Mouse (Mus musculus) MEL (cell line): ENCODE results near the gene Supt16. TPM values are rescaled to one million over a fixed set of nuclear protein-coding genes. Genes with fewer than 3 reads are reported as not detected.

Experiments
- DNase-seq: peaks from one replicate; pipeline ENCODE4 v3.0.0; 2011; ENCODE audit warnings: low read depth, low spot score
- H3K27ac ChIP-seq: 2 replicates; pipeline ENCODE4 v1.5.1; 2012; ENCODE audit warnings: low read depth, mild to moderate bottlenecking, control low read depth, low read length, moderate library complexity; ENCODE audit not compliant: control insufficient read depth
- H3K27me3 ChIP-seq, 2 experiments: fragments of 150-350 bp in 1 of 2; sonication (generic) in 1 of 2; 2 replicates each; pipeline ENCODE4 v1.6.1; 2012; ENCODE audit warnings: low read length in 2 of 2, mild to moderate bottlenecking in 2 of 2, improper control_type of control experiment in 1 of 2, moderate library complexity in 1 of 2; ENCODE audit not compliant: insufficient read depth in 2 of 2, control insufficient read depth in 1 of 2
- H3K36me3 ChIP-seq, 2 experiments: 2 replicates each; pipeline ENCODE4 v1.6.1; 2012 to 2014; ENCODE audit warnings: low read length in 2 of 2, improper control_type of control experiment in 1 of 2, inconsistent platforms in 1 of 2, mild to moderate bottlenecking in 1 of 2; ENCODE audit not compliant: insufficient read depth in 2 of 2, control insufficient read depth in 1 of 2
- H3K4me1 ChIP-seq, 2 experiments: fragments of 150-350 bp in 1 of 2; sonication (generic) in 1 of 2; 2 replicates each; pipeline ENCODE4 v1.6.1; 2012; ENCODE audit warnings: low read length in 2 of 2, improper control_type of control experiment in 1 of 2, mild to moderate bottlenecking in 1 of 2; ENCODE audit not compliant: insufficient read depth in 2 of 2, control insufficient read depth in 1 of 2
- H3K4me3 ChIP-seq, 2 experiments: fragments of 150-350 bp in 1 of 2; sonication (generic) in 1 of 2; 2 replicates each; pipeline ENCODE4 v1.5.1; 2012; ENCODE audit warnings: low read depth in 2 of 2, low read length in 2 of 2, mild to moderate bottlenecking in 2 of 2, moderate library complexity in 2 of 2, control low read depth in 1 of 2, improper control_type of control experiment in 1 of 2; ENCODE audit not compliant: control insufficient read depth in 1 of 2, insufficient read depth in 1 of 2
- H3K79me2 ChIP-seq: 2 replicates; pipeline ENCODE4 v1.6.1; 2012; ENCODE audit warnings: mild to moderate bottlenecking, low read length, moderate library complexity; ENCODE audit not compliant: control insufficient read depth, poor library complexity, insufficient read depth
- H3K9ac ChIP-seq: 2 replicates; pipeline ENCODE4 v1.6.1; 2012; ENCODE audit warnings: low read depth, mild to moderate bottlenecking, control low read depth, low read length, moderate library complexity; ENCODE audit not compliant: control insufficient read depth, poor library complexity, severe bottlenecking
- H3K9me3 ChIP-seq: fragments of 150-350 bp; sonication (generic); replicated peaks from 2 replicates; pipeline ENCODE4 v1.6.1; 2012; ENCODE audit warnings: mild to moderate bottlenecking, low read length, improper control_type of control experiment, moderate library complexity; ENCODE audit not compliant: insufficient read depth
- GATA1 ChIP-seq: IDR thresholded peaks from 2 replicates; pipeline ENCODE4 v1.6.1; 2011; ENCODE audit warnings: low read depth, low read length, improper control_type of control experiment
- JUND ChIP-seq: IDR thresholded peaks from 2 replicates; pipeline ENCODE4 v1.6.1; 2011; ENCODE audit warnings: low read depth, mild to moderate bottlenecking, improper control_type of control experiment, low read length
- MAZ ChIP-seq: IDR thresholded peaks from 2 replicates; pipeline ENCODE4 v1.6.1; 2012; ENCODE audit warnings: low read depth, mild to moderate bottlenecking, inconsistent platforms, low read length, improper control_type of control experiment
- MYB ChIP-seq: IDR thresholded peaks from 2 replicates; pipeline ENCODE4 v1.6.1; 2011; ENCODE audit warnings: mild to moderate bottlenecking, low read depth, low read length, improper control_type of control experiment
- NRF1 ChIP-seq: IDR thresholded peaks from 2 replicates; pipeline ENCODE4 v1.6.1; 2014; ENCODE audit warnings: low read depth, mild to moderate bottlenecking, inconsistent platforms, low read length, improper control_type of control experiment, moderate library complexity; ENCODE audit not compliant: poor library complexity, insufficient read depth, severe bottlenecking
- POLR2A ChIP-seq, 2 experiments: IDR thresholded peaks; 2 replicates each; pipeline ENCODE4 v1.6.1; 2011 to 2012; ENCODE audit warnings: low read length in 2 of 2, mild to moderate bottlenecking in 2 of 2, control low read depth in 1 of 2, improper control_type of control experiment in 1 of 2, low read depth in 1 of 2, moderate library complexity in 1 of 2; ENCODE audit not compliant: control insufficient read depth in 1 of 2, insufficient read depth in 1 of 2, poor library complexity in 1 of 2
- POLR2AphosphoS2 ChIP-seq: IDR thresholded peaks from 2 replicates; pipeline ENCODE4 v1.6.1; 2011; ENCODE audit warnings: low read length, improper control_type of control experiment
- TAL1 ChIP-seq: IDR thresholded peaks from 2 replicates; pipeline ENCODE4 v1.6.1; 2012; ENCODE audit warnings: mild to moderate bottlenecking, inconsistent platforms, low read length, moderate library complexity, mixed read lengths
- TBP ChIP-seq: IDR thresholded peaks from 2 replicates; pipeline ENCODE4 v1.8.0; 2011; ENCODE audit warnings: low read depth, low read length, improper control_type of control experiment
- TCF12 ChIP-seq: IDR thresholded peaks from 2 replicates; pipeline ENCODE4 v1.6.1; 2014; ENCODE audit warnings: low read depth, mild to moderate bottlenecking, inconsistent platforms, low read length, improper control_type of control experiment, moderate library complexity
- UBTF ChIP-seq: IDR thresholded peaks from 2 replicates; pipeline ENCODE4 v1.6.1; 2012; ENCODE audit warnings: low read depth, mild to moderate bottlenecking, inconsistent platforms, low read length, improper control_type of control experiment, moderate library complexity, borderline replicate concordance; ENCODE audit not compliant: insufficient read depth
- USF2 ChIP-seq, 2 experiments: IDR thresholded peaks; 2 replicates each; pipeline ENCODE4 v1.6.1; 2011 to 2012; ENCODE audit warnings: improper control_type of control experiment in 2 of 2, low read length in 2 of 2, borderline replicate concordance in 1 of 2, inconsistent platforms in 1 of 2, low read depth in 1 of 2, mild to moderate bottlenecking in 1 of 2; ENCODE audit not compliant: insufficient read depth in 1 of 2
- ZC3H11A ChIP-seq: IDR thresholded peaks from 2 replicates; pipeline ENCODE4 v1.6.1; 2012; ENCODE audit warnings: low read depth, mild to moderate bottlenecking, inconsistent platforms, low read length, improper control_type of control experiment
- polyA plus RNA-seq, 2 experiments: library from polyadenylated mRNA; stranded (reverse) in 1 of 2; unstranded in 1 of 2; fragments of >175 nt in 1 of 2; fragments of >200 nt in 1 of 2; gene quantifications; 2 replicates each; pipeline versions ENCODE4 v1.2.1 to v1.2.4; 2012; ENCODE audit warnings: low replicate concordance in 2 of 2, low read depth in 1 of 2; ENCODE audit not compliant: insufficient read length in 2 of 2, insufficient read depth in 1 of 2, missing spikeins in 1 of 2
- total RNA-seq: library from RNA; depleted of rRNA; stranded (reverse); fragments of 300-350 nt; gene quantifications from 2 replicates; pipeline ENCODE4 v1.2.3, GENCODE M21; 2012; rRNA removed

Gene Supt16
- total and polyA plus RNA-seq, 3 experiments, result 87.1 to 145 (median 114) TPM

GRCm38 (mm10) chr14:52117241-52117640 is 80.0 kb downstream of the Supt16 start:
- Histone ChIP-seq H3K4me1 (no peaks in the 10 kb centered on the region), H3K27ac (no peak overlapping the region), H3K79me2 (no peaks in the 10 kb centered on the region), H3K27me3 (peaks cover 0 to 4% of the 10 kb centered on the region in 2 experiments; a peak in 3 of 4 replicates), H3K9me3 (no peaks in the 10 kb centered on the region)
- no peak for DNase-seq
- TF ChIP-seq TBP (no peak), POLR2AphosphoS2 (no peak), JUND (no peak), GATA1 (no peak)
- TF ChIP-seq, all 39 proteins: peak for 0
- H3K9ac ChIP-seq, result no peak overlapping the region
- H3K36me3 ChIP-seq, result no peaks in the 10 kb centered on the region
- no peak overlapping the region for H3K4me3 ChIP-seq

- no peak overlapping the region for H3K27ac ChIP-seq
- peaks cover 0 to 2% of the 10 kb centered on the region in 2 experiments; a peak in 2 of 4 replicates for H3K27me3 ChIP-seq
- TF ChIP-seq NRF1, result no peak
- TF ChIP-seq UBTF, result no peak
- no peak for TF ChIP-seq TCF12
- no peak for TF ChIP-seq POLR2A (IDR thresholded peaks at IDR 0.05; ENCODE audit: control insufficient read depth in 1 of 2, insufficient read depth in 1 of 2, low read depth in 1 of 2, low read length in 2 of 2, poor library complexity in 1 of 2)
- no peak for TF ChIP-seq USF2 (IDR thresholded peaks at IDR 0.05; ENCODE audit: borderline replicate concordance in 1 of 2, insufficient read depth in 1 of 2, low read depth in 1 of 2, low read length in 2 of 2)
- no peak for TF ChIP-seq MYB
- TF ChIP-seq ZC3H11A, result no peak
- no peak for TF ChIP-seq MAZ
- TF ChIP-seq GATA1, result no peak
- TF ChIP-seq TAL1, result no peak
- no peak for DNase-seq
- H3K36me3 ChIP-seq, result no peaks in the 10 kb centered on the region
- no peaks in the 10 kb centered on the region for H3K9me3 ChIP-seq
- H3K79me2 ChIP-seq, result no peaks in the 10 kb centered on the region
- no peak overlapping the region for H3K9ac ChIP-seq
- no peak overlapping the region for H3K4me3 ChIP-seq
- no peaks in the 10 kb centered on the region for H3K4me1 ChIP-seq
These were observed 83.1 kb downstream of the Supt16 start for GRCm38 (mm10) chr14:52114101-52114500.

Other genes starting within 250 kb of the Supt16 start
- gene Arhgef40, start 212.7 kb downstream of the Supt16 start, total RNA-seq, result 6.4 and 9.9 TPM in 2 replicates
- 100 to 1,000 TPM in 1 of 2 experiments, 10 to 100 TPM in 1; 37.5 to 150 TPM for gene Arhgef40, start 212.7 kb downstream of the Supt16 start, polyA plus RNA-seq
- gene Tmem253, start 181.8 kb downstream of the Supt16 start, total RNA-seq, result 0.39 and 0.46 TPM in 2 replicates
- 1 to 10 TPM in 1 of 2 experiments, not detected in 1; 3.6 TPM for gene Tmem253, start 181.8 kb downstream of the Supt16 start, polyA plus RNA-seq
- gene Zfp219, start 176.7 kb downstream of the Supt16 start, total RNA-seq, result 32.1 and 36.3 TPM in 2 replicates
- 10 to 100 TPM in 1 of 2 experiments, not detected in 1; 46.9 TPM for gene Zfp219, start 176.7 kb downstream of the Supt16 start, polyA plus RNA-seq
- gene Olfr221, start 155.0 kb downstream of the Supt16 start, total RNA-seq, result not detected in 2 replicates
- gene Olfr221, start 155.0 kb downstream of the Supt16 start, polyA plus RNA-seq, result not detected
- 272 and 346 TPM in 2 replicates for gene Hnrnpc, start 93.4 kb downstream of the Supt16 start, total RNA-seq
- gene Hnrnpc, start 93.4 kb downstream of the Supt16 start, polyA plus RNA-seq, result 1,000 to 10,000 TPM in 1 of 2 experiments, 100 to 1,000 TPM in 1; 626 to 3,096 TPM
- 3.7 and 4.8 TPM in 2 replicates for gene Rpgrip1, start 86.7 kb downstream of the Supt16 start, total RNA-seq
- gene Rpgrip1, start 86.7 kb downstream of the Supt16 start, polyA plus RNA-seq, result 10 to 100 TPM in 1 of 2 experiments, not detected in 1; 36.0 TPM
- 46.5 and 47.5 TPM in 2 replicates for gene Chd8, start 60.4 kb upstream of the Supt16 start, total RNA-seq
- 10 to 100 TPM; 73.5 to 85.6 TPM for gene Chd8, start 60.4 kb upstream of the Supt16 start, polyA plus RNA-seq
- 35.1 and 39.0 TPM in 2 replicates for gene Tox4, start 81.7 kb upstream of the Supt16 start, total RNA-seq
- 10 to 100 TPM in 1 of 2 experiments, not detected in 1; 42.2 TPM for gene Tox4, start 81.7 kb upstream of the Supt16 start, polyA plus RNA-seq
- 2.9 and 3.0 TPM in 2 replicates for gene Rab2b, start 82.1 kb upstream of the Supt16 start, total RNA-seq
- 1 to 10 TPM in 1 of 2 experiments, not detected in 1; 5.9 TPM for gene Rab2b, start 82.1 kb upstream of the Supt16 start, polyA plus RNA-seq
- gene Mettl3, start 107.7 kb upstream of the Supt16 start, total RNA-seq, result 40.3 and 49.8 TPM in 2 replicates
- gene Mettl3, start 107.7 kb upstream of the Supt16 start, polyA plus RNA-seq, result 10 to 100 TPM in 1 of 2 experiments, not detected in 1; 50.7 TPM
- not detected in 2 replicates for gene Sall2, start 131.3 kb upstream of the Supt16 start, total RNA-seq
- gene Sall2, start 131.3 kb upstream of the Supt16 start, polyA plus RNA-seq, result not detected
- gene Olfr1513, start 159.0 kb upstream of the Supt16 start, total RNA-seq, result 0.08 TPM in 1 of 2 replicates, not detected in the other
- gene Olfr1513, start 159.0 kb upstream of the Supt16 start, polyA plus RNA-seq, result not detected
- 0.23 TPM in 2 replicates for gene Olfr1512, start 181.8 kb upstream of the Supt16 start, total RNA-seq
- gene Olfr1512, start 181.8 kb upstream of the Supt16 start, polyA plus RNA-seq, result under 1 TPM in 1 of 2 experiments, not detected in 1; 0.24 TPM
- not detected in 2 replicates for gene Olfr1511, start 200.0 kb upstream of the Supt16 start, total RNA-seq
- not detected for gene Olfr1511, start 200.0 kb upstream of the Supt16 start, polyA plus RNA-seq
- gene Olfr1510, start 217.0 kb upstream of the Supt16 start, total RNA-seq, result not detected in 2 replicates
- not detected for gene Olfr1510, start 217.0 kb upstream of the Supt16 start, polyA plus RNA-seq
- not detected in 2 replicates for gene Olfr1509, start 245.6 kb upstream of the Supt16 start, total RNA-seq
- gene Olfr1509, start 245.6 kb upstream of the Supt16 start, polyA plus RNA-seq, result not detected